Mouse (Mus musculus): ENCODE results near the gene Klc1. TPM values are rescaled to one million over a fixed set of nuclear protein-coding genes. Genes with fewer than 3 reads are reported as not detected.
"Not testable (repeated sequence)": the region's sequence is repeated elsewhere in the genome, so short reads cannot be mapped to it uniquely, and the experiment has no call there.

The Klc1 gene
- polyA plus RNA-seq (2015; fragmentation: Nextera tagmentation; extraction: Ambion mirVana), result 46.9 and 52.2 TPM in 2 replicates

DNA sequence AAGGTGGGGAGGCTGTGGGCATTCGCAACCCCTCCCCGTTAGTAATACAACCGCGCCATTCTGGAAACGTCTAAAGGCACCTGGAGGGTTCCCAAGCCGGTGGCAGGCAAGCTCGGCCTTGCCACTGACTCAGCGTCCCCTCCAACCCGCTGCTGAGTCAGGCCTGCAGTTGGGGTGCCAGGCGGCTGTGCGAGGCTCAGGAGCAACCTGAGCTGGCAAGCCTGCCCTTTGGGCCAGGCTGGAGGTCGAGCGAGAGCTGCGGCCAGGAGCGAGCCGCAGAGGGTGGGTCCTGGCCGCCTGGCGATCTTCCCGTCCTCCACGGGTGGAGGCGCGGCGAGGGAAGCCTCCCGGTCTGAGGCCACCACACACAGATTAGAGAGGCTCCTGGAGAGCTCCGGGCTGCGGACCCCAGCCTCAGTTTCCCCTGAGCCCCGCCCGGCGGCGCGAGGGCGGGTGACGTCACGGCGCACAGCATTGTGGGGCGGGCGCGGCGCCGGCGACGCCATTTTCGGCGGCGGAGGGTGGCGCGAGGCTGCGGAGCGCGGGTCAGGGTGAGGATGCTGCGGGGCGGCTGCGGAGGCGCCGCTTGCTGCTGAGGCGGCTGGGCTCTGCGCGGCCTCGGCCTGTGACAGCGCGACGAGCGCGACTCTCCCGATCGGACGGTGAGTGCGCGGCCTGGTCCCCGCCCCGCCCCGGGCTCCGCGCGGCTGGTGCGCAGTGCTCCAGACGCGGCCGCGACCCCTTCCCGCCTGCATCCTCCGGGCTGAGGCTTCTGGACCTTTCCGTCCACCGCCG lies at the start of gene Klc1:
Gene Klc1 (plus strand): TSS at position 469 of the 795 bp plus-strand sequence.
- peak; percentile 78 for DNase-seq (ENCODE audit: low spot score)

DNA sequence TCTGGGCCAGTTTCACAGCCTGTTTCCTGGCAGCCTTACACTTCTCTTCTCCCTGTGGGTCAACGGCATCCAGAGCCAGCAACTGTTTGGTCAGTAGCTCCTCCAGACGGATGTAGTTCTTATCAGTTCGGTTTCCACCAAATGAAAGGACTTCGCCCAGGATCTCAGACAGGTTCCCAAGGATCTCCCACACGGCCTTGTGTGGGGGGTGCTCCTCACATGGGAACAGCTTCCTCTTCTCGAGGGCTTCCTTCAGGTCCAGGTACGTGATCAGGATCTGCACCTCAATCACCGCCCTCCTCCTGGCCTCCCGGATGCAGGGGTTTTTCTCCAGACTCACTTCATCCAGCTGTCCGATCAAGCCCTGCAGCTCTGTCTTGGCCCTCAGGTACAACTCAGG lies 48.6 kb upstream of the Klc1 start:
- DNase-seq (ENCODE audit: low spot score), result no peak

- DNase-seq (ENCODE audit: low spot score), result no peak
Observed at GRCm38 (mm10) chr12:111712476-111712875, 46.2 kb upstream of the Klc1 start.

DNA sequence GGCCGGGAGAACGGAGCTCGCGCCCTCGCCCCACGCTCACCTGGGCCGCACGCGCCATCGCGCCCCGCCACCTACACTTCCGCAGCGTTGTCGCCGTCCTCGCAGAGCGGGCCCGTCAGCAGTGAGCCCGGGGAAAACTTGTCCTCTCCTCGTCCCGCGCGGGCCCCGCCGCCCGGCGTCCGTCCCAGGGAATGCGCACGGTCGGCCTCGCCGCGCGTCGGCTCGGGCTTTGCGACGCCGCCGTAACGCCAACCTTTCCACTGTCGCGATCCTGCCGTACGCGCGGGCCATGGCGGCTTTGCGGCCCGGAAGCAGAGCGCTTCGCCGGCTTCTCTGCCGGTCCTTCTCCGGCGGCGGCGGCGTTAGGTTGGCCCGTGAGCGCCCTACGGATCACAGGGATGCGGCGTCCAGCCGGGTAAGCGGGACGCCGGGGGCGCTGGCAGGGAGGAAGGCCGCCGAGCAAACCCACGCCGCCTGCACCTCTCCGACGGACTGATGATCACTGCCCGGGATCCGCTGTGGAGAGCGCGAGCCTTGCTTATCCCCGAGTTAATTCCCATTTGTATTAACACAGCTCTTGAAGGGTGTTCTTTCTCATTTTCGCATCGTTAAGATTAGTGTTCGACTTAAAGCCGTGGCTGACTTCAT lies 45.5 kb upstream of the Klc1 start, which contains the start of the genes Bag5 and Apopt1:
Gene Bag5 (minus strand): TSS at position 254 of the 648 bp plus-strand sequence.
Gene Apopt1 (plus strand): TSS at position 258 of the 648 bp plus-strand sequence.
- DNase-seq (ENCODE audit: low spot score), result peak; percentile 98

DNA sequence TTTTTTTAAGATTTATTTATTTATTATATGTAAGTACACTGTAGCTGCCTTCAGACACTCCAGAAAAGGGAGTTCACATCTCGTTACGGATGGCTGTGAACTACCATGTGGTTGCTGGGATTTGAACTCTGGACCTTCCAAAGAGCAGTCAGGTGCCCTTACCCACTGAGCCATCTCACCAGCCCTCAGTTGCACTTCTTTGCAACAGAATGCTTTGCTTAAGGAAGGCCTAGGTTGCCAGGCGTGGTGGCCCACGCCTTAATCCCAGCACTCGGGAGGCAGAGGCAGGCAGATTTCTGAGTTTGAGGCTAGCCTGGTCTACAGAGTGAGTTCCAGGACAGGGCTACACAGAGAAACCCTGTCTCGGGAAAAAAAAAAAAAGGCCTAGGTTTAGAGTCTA lies 44.8 kb upstream of the Klc1 start:
- DNase-seq (ENCODE audit: low spot score), result not testable (repeated sequence)

DNA sequence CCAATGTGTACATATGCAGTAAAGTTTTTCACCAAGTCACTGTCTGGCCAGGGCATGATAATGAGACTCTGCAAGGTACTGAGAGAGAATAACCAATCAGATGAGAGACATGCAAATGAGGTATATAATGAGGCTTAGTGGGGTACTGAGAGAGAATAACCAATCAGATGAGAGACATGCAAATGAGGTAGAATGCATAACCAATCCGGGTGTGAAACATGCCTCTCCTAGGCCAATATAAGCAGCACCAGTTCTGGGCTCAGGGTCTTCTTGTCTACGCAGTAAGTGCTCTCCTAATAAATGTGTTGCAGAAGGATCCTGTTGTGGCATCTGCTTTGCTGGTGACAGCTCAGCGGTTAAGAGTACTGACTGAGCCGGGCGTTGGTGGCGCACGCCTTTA lies 42.1 kb upstream of the Klc1 start:
- no peak for DNase-seq (ENCODE audit: low spot score)

GRCm38 (mm10) chr12:111718656-111719055 lies 40.0 kb upstream of the Klc1 start:
- no peak for DNase-seq (ENCODE audit: low spot score)

GRCm38 (mm10) chr12:111720222-111720621 lies 38.4 kb upstream of the Klc1 start:
- DNase-seq (ENCODE audit: low spot score), result no peak

DNA sequence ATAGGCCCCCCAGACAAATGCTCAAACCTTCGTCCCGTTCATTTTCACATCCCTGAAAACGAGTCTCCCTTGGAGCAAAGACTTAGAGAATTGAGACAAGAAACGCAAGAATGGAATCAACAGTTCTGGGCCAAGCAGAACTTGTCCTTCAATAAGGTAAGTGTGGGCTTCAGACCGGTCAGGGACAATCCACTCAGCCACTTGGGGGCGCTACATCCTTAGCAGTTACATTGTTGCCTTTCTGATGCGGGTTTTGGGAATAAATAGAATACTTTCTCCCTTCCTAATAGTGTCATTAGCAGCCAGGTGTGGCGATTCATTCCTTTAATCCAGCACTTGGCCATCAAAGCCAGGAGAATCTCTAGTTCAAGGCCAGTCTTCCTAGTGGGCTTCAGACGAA lies 36.0 kb upstream of the Klc1 start:
- no peak for DNase-seq (ENCODE audit: low spot score)

- DNase-seq (ENCODE audit: low spot score), result no peak
Observed at GRCm38 (mm10) chr12:111724638-111725337, 33.9 kb upstream of the Klc1 start.

DNA sequence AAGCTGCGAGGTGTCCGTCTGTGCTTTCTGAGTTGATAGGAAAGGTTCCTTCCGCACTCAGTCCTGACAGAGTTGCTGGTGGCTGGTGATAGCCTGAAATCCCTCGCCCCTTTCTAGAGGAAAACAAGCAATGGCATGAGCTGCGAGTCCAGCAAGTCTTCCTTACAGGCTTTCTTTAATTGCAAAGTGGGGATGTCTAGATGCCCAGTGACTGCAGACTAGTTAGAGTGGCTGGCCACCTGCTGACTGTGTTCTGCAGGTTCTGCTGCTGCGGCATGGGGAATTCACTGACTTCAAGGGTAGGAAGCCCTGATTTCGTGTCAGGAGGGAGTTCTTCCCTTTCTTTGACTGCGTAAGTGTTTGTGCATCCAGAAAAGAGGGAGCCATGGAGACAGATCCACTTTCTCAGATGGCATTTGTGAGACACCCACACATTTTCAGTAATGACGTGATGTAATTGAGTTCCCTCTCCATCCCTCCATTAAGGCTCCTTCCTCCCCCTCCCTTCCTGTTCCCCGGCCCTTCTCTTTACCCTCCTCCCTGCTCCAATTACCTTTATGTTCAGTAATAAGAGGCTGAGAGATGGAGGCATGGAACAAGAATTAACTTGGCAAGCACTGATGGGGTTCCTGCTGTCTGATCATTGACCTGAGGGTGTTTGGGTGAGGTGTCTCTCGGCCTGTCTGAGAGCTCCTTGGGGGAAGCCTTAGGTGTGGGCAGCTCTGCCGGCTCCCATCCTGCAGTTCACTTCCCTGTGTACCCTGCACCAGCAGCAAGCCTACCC lies 33.1 kb upstream of the Klc1 start:
- DNase-seq (ENCODE audit: low spot score), result no peak

GRCm38 (mm10) chr12:111726122-111726463 lies 32.6 kb upstream of the Klc1 start:
- no peak for DNase-seq (ENCODE audit: low spot score)

- DNase-seq (ENCODE audit: low spot score), result no peak
Observed at GRCm38 (mm10) chr12:111727956-111728355, 30.7 kb upstream of the Klc1 start.

GRCm38 (mm10) chr12:111731822-111732807 lies 26.5 kb upstream of the Klc1 start:
- DNase-seq (ENCODE audit: low spot score), result peak; percentile 95

DNA sequence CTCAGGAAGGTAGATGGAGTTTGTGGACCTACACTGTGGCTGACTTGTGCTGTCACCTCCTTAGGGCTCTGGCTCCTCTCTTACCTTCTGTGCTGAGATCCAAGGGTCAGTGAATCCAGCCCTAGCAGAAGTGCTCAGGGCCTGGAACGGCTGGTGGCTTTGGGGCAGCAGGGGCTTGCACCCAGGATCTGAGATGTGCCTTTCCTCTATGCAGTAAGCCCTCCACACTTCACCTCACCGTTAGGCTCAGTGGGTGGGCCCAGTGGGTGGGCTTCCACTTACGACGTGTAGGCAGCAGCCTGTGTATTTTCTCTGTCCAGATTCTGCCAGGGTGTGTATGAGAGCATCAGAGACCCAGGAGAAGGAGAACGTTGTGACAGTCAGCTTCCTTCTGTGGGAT lies 25.7 kb upstream of the Klc1 start:
- no peak for DNase-seq (ENCODE audit: low spot score)

DNA sequence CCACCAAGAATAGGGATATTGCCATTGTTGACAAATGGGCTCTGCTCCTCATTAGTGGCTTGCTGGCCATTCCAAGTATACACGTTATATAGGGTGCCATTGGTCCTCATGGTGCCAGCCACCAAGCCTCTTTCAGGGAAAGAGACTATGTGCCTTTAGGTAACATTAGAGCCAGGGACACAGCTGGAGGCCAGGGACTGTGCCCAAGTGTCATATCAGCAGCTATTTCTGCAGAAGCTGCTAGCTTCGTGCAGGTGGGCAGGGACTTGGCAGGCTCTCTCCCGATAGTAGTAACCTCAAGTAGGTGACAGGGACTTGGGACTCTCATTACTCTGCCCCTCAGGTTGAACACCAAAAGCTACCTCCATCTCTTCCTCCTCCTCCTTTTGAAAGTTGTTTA lies 23.7 kb upstream of the Klc1 start:
- DNase-seq (ENCODE audit: low spot score), result no peak

- not testable (repeated sequence) for DNase-seq (ENCODE audit: low spot score)
Observed at GRCm38 (mm10) chr12:111736676-111737075, 22.0 kb upstream of the Klc1 start.

GRCm38 (mm10) chr12:111737370-111737769 lies 21.3 kb upstream of the Klc1 start:
- DNase-seq (ENCODE audit: low spot score), result no peak

DNA sequence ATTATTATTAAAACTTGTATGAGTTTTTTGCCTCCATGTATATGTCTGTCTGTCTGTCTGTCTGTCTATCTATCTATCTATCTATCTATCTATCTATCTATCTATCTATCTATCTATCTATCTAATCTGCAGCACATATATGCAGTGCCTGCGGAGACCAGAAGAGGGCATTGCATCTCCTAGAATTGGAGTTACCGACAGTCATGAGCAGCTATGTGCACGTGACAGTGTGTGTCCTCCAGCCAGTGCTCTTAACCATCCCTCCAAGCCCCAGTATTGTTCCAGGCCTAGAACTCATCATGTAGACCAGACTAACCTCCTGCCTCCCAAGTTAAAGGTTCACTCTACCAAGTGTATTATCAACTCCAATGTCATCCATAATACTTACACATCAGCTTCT lies 19.9 kb upstream of the Klc1 start:
- peak; percentile 46 for DNase-seq (ENCODE audit: low spot score)

GRCm38 (mm10) chr12:111741338-111741737 lies 17.3 kb upstream of the Klc1 start:
- no peak for DNase-seq (ENCODE audit: low spot score)

Data from thymus, postnatal 0 days (tissue).